Mouse (Mus musculus) c-Kit-negative CD71-positive TER-119-positive erythroid progenitor cells, embryonic 14.5 days (primary cell): ENCODE measurements around the gene Zcwpw1.
"Not testable (repeated sequence)": the region's sequence is repeated elsewhere in the genome, so short reads cannot be mapped to it uniquely, and the experiment has no call there.

Experiments
- DNase-seq: peaks from one replicate; pipeline ENCODE4 v3.0.0-alpha.2; 2013; ENCODE audit warnings: low read depth, low spot score

Gene Zcwpw1

DNA sequence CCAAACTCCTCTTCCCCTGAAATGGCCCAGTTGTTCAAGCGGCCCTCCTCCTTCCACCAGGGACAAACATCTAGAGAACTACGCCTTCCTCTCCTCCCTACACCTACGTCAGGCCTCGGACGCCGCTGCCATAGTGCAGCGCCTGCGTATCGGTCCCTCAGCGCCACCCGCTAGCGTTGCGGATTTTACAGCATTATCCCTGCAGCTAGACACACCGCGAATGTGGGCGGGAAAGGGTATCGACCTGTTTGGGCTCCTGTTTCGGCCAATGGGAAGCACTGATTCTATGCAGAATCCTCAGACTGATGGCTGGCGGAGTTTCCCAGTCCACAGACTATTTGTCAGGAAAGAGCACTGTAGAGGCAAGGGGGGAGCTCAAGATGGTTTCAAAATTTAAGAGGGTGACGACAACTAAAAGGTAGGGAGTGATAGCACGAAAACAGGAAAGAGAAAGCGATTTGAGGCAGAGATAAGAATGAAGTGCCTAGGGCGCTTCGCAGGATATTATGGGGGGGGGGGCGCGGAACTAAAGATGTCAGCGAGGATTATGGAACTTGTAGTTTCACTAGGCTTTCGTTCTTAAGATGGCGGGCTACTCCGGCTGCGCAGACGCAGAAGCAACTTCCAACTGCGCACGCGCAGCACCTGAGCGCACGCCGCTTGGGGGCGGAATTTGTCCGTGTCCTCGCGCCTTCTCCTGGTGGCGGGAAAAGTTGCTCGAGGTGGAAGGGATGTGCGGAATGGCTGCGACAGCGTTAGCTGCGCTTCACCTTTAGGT is at the start of gene Zcwpw1, which contains the start of gene Mepce:
Gene Zcwpw1, plus strand, starts transcription at position 648 of the 778 bp plus-strand sequence.
Gene Mepce, minus strand, starts transcription at position 505 of the 778 bp plus-strand sequence.
- peak; percentile 91 for DNase-seq

- DNase-seq: no peak
These were observed 49.1 kb upstream of the Zcwpw1 start for GRCm38 (mm10) chr5:137738516-137738915.

DNA sequence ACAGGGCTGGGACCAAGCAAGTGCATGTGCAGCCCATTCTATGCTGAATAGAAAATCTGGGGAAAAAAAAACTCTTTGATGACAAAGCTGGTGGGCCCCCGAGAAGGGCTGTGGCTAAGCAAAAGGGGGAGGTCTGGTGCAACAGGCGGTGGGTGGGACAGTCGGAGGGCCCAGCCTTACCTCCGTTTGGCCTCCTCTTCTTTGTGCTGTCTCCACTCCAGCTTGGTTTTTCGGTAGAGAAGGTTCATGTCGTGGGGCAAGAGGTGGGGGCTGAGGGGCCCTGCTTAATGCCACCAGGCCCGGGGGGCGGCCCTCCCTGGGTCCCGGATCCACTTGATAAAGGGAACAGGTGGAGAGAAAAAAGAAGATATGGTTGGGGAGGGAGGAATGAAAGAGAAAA is 48.1 kb upstream of the Zcwpw1 start:
- no peak for DNase-seq

DNA sequence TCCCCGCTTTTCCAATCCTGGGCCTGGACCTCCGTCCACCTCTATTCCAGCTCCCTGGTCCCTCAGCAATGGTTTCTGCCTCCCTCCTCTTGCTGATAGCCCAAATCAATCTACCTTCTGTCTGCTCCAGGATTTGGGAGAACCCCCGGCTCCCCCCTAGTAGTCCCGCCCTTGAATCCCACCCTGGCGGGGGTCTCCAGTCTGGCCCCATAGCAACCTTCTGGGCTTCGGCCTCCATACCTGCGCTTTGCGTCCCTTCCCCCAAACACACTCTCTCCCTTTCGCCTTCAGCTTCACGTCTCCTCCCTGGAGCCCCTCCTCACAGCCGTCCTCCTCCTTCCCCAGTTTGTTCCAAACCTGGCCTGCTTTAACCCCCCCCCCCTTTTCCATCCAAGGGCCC is 47.1 kb upstream of the Zcwpw1 start:
- DNase-seq: no peak

DNA sequence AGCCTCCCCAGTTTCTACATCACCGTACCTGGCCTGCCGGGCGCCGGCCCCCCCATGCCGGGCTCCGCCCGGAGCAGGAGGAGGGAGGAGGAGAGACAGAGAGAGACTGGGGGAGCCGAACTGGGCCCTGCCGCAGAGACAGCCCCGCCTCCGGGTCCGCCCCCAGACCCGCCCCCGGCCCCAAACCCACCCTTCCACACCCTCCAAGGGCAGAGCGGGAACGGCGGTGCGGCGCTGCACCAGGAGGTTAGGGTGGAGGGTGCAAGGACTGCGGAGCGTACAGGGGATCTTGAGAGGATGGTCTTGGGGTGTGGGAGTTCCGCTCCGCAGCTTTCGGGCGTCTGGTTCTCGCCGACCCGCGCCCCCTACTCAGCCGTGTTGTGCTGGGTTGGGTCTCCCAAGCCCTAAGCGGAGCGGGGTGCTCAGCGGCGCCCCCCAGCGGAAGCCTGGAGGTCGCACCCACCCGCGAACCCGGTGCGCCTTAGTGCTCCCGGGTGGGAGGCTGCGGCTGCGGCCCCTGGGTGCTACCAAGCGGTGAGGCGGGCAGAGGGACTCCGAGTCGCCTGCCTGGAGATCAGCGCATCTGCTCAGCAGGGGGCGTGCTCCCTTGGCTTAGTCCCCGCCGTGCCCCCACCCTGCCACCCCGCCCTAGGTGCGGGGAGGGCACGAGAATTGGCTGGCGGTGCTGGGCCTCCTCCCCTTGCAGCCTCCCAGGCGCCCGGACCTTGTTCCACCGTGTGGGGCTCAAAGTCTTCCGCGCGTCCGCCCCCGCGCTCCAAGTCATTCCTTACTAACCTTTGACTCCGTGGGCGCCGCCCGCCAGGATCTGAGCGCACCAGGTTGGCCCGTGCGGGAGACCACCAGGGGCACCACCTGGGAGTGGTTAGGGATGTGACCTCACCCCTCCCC is 46.3 kb upstream of the Zcwpw1 start, which contains the start of gene Nyap1:
Gene Nyap1, minus strand, starts transcription at position 585 of the 909 bp plus-strand sequence.
- peak; percentile 62 for DNase-seq

GRCm38 (mm10) chr5:137742048-137742447 is 45.5 kb upstream of the Zcwpw1 start:
- no peak for DNase-seq

DNA sequence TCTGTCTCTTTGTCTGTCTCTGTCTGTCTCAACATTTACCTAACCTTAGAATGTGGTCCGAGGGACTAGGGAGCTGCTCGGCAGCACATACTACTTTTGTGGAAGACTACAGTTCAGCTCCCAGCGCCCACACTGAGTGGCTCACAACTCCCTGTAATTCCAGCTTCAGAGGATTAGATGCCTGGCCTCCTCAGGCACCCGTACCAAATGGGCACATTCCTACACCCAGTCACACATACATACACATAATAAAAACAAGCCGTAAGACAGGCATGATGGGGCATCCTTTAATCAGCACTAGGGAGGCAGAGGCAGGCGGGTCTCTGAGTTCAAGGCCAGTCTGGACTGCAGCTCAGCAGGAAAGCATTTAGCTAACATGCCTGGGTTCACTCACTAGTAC is 44.8 kb upstream of the Zcwpw1 start:
- DNase-seq: no peak

DNA sequence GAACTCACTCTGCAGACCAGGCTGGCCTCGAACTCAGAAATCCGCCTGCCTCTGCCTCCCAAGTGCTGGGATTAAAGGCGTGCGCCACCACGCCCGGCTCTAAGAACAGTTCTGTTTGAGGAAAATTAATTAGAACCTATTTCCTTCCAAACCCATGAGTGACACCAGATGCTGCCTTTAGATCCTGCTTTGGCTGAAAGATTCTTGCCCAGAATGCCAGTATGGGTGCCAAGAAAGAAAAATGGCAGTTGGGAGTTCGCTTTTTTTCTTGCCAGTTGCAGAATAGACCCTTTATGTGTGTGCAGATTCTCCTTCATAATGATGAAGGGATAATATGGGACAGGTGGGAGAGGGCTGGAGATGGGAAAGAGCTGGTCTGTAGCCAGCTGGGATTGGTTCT is 43.4 kb upstream of the Zcwpw1 start:
- DNase-seq: no peak

DNA sequence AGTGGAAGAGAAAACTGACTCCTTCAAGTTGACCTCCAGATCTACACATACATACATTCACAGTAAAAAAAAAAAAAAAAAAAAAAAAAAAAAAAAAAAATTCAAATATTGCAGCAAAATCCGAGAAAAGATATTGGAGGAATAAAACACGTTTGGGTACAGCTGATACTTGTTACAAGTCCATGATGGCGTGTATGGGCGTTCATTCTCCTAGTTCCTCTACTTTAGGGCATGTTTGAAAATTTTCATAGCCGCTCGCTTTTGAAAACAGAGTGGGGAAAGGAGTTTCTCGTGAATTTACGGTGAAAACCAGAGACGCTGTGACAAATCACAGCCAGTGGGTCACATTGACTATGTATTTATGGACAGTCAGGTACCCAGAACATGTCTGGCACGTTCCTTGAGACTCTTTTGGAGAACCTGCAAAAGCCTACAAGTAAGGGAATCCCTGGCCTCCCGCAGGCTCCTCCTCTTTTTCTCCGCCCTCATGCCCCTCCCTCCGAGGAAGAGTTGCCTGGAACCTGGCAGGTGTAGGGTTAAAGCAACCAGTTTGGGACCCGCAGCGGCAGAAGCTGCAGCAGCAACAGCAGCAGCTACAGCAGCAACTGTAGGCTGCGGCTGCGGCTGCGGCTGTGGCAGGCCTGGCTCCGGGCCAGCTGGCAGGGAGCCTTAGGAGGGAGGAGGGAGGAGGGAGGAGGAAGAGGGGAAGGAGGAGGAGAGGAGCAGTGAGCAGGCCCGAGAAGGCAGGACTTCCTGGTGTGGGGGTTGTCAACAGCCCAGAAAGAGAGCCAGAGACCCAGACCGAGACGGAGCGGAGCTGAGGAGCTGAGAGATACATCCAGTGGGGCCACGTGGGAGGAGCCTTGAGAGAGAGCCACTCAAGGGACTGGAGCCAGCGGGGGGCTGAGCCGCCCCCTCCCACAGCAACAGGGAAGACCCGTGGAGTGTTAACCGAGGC is 42.1 kb upstream of the Zcwpw1 start, which contains the start of gene Tsc22d4:
Gene Tsc22d4, plus strand, starts transcription at position 517 of the 958 bp plus-strand sequence.
- peak; percentile 71 for DNase-seq

DNA sequence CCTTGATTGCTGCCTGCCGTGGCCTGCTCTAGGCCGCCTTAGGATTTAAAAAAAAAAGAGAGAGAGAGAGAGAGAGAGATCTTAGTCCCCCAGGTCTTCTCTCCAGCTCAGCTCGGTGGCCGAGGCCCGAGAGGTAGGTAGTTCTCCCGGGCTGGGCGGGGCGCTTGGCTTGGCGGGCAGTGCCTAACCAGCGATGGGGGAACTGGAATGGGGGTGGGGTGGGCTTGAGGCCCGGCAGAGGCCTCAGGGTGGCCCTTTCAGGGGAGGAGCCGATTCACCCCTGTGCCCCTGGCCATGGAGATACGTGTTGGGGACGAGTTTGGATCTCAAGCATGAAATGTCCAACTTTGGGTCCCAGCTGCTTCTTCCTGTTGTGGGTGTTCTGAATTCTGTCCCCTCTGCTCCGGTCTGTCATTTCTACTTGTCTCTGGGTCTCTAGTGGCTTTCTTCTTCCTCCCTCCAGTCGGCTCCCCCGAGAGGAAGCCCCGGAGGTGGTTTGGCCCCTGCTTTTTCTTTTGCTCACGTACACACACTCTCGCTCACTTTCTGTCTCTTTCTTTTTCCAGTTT is 41.2 kb upstream of the Zcwpw1 start:
- peak; percentile 55 for DNase-seq

DNA sequence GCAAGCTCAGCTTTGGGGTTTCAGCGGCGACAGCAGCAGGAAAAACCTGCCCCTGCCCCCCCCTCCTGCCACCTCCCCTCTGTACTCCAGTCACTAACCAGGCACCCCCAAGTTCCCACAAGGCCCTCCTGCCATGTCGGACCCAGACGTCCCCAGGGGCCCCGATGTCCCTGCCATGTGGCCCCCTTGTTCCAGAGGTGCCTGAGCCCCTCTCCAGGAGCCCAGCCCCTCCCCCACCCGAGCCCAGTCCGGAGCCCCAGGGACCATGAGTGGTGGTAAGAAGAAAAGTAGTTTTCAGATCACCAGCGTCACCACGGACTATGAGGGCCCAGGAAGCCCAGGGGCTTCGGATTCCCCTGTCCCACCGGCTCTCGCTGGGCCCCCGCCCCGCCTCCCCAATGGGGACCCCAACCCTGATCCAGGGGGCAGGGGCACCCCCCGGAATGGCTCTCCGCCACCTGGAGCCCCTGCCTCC is 40.7 kb upstream of the Zcwpw1 start:
- DNase-seq: no peak

GRCm38 (mm10) chr5:137747326-137747961 is 40.2 kb upstream of the Zcwpw1 start:
- DNase-seq: no peak

DNA sequence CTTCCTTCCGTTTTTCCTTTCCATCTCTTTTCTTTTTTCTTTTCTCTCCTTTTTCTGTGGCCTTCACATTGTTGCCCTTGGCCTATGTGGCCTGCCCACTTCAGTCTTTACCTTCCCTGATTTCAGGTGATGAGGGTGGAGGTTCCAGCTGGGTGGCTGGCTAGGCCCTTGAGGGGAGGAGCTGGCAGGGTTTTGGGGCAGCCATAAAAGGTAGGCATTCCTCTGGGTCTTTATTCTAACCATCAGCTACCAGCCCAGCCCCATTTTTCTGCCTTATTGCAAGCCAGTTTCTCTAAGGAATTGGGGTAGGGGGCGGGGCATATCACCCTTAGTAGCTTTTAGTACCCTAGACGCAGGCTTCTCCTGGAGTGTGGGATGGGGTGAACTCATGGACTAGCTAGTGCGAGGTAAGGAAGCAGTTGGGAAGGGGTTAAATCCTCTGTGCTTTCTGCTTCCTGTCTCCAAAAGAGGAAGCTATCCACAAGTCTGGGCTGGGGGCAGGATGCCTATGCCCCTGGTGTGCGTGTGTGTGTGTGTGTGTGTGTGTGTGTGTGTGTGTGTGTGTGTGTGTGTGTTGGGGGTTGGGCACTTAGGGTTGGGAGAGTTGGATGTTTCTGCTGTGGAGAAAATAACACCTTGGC is 39.3 kb upstream of the Zcwpw1 start:
- no peak for DNase-seq

- no peak for DNase-seq
These were observed 38.3 kb upstream of the Zcwpw1 start for GRCm38 (mm10) chr5:137749196-137749836.

DNA sequence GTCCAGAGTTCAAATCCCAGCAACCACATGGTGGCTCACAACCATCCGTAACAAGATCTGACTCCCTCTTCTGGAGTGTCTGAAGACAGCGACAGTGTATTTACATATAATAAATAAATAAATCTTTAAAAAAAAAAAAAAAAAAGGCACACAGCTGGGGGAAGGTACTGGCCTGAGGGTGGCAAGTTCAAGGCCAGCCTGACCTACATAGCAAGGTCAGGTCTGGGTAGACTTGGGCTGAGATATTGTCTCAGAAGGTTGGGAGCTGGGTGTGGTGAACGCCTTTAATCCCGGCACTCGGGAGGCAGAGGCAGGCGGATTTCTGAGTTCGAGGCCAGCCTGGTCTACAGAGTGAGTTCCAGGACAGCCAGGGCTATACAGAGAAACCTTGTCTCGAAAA is 37.4 kb upstream of the Zcwpw1 start:
- not testable (repeated sequence) for DNase-seq

DNA sequence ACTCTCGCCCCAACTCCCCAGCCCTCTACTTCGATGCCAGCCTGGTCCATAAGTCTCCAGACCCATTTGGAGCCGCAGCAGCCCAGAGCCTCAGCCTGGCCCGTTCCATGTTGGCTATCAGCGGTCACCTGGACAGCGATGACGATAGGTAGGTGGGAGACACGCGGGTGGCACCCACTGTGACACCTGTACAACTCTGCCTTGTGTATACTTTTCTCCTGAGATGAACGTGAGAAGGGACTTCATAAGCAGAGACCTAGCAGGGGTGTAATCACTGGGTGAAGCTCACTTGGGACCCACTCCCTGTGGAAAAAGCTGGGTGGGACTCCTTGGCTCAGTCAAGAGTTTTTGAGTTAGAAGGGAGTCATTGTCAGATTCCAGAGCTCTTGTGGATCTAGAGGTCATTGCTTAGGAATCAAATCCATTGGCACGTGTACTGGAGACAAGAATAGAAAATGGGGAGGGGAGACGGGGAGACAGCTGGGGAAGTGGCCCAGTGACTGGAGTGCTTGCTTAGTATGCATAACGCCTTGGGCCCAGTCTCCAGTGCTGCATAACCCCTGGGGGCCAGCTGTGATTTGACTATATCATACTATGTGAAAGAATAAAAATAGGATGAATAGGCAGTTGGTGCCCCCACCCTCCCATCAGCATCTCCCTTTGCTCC is 36.2 kb upstream of the Zcwpw1 start:
- no peak for DNase-seq

DNA sequence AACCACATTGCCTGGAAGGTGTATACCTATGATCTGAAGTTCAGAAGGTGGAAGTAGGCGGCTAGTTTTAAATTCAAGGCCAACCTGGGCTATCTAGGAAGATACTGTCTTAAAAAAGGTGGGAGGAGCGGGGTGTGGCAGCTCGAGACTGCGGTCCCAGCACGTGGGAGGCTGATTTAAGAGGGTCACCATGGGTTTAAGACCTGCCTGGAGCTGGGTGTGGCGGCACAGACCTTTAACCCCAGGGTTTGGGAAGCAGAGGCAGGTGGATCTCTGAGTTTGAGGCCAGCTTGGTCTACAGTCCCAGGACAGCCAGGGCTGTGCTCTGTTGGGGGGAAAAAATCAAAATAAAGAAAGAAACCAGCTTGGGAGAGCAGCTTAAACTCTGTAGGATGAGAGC is 35.6 kb upstream of the Zcwpw1 start:
- no peak for DNase-seq

DNA sequence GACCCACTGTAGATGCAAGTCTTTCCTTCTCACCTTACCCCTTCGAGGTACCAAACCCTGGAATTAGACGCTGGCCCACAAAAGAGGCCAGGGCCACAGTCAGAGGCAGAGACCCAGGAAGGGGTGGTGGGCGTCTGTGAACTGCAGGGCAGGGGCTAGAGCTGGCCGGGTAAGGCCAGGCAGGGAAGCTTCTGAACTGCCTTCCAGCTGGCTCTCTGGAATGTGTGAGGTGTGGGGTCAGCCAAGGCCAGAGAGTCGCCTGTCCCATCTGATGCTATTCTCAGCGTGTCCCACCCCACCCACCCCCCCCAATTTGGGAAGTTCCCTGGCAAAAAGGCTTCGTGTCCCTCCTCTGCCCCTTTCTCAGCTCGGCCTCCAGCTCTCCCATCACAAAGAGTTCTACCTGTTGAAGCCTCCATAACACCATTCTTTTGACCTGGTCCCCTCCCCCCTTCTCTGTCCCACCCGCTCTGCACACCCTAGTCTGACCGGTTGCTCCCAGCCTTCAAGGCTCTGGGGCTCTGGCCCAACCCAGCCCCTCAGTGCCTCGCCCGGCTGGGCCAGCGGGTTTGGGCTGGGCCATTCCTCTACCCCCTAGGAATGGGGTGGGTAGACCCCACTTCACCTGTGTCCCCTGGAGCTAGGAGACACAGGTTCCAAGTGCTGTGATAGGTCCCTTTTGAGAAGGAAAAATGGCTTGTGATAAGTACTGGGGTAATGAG is 34.3 kb upstream of the Zcwpw1 start:
- no peak for DNase-seq
